Mouse (Mus musculus) right cerebral cortex, postnatal 36 days (tissue): Measurements from ENCODE around the gene Gfy.
A peak's percentile ranks its signal among the peaks of the same experiment; 100 is the strongest.

Experiments
- DNase-seq, 2 experiments: peaks; one replicate each; pipeline ENCODE4 v3.0.0; 2022; ENCODE audit warnings: low spot score in 2 of 2, mixed read lengths in 1 of 2

The Gfy gene

DNA sequence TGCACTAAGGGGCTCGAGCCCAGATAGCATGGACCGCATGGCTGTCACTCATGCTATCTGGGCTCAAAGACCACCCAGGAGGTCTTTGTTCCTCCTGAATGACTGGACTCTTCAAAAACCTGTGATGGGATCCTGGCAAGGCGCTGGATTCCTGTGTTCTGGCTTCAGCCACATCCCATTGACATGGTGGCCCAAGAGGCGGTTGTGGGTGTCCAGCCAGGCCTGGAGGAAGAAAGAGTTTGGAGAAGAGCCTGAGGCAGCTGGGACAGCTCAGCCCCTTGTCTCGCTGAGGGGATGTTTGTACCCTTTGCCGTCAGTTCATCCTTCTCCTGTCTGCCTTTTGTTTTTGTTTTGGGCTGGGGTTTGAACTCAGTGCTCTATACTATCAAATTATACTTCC lies 29.8 kb downstream of the Gfy start:
- DNase-seq, result no peak

GRCm38 (mm10) chr7:45148534-45149098 lies 30.8 kb downstream of the Gfy start:
- no peak for DNase-seq

DNA sequence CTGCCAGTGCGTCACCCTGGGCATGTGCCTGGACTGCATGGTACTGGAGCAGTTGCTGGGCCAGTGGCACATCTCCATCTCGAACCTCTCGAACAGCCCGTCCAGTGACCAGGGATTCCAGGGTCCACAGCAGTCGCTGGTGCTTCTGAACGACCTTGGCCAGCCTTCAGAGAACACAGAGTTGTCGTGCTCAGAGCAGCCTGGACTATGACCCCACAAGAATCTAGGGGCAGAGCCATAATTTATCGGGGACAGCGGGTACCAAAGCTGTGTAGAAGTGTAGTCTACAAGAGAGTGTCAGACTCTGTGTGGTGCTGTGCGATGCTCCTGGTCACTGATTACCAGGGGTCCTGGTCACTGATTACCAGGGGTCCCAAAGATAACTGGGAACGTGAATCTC lies 31.5 kb downstream of the Gfy start:
- no peak for DNase-seq

GRCm38 (mm10) chr7:45147267-45147666 lies 32.1 kb downstream of the Gfy start:
- no peak for DNase-seq

GRCm38 (mm10) chr7:45145460-45145859 lies 33.9 kb downstream of the Gfy start:
- no peak for DNase-seq

- DNase-seq, result no peak
Observed at GRCm38 (mm10) chr7:45144368-45145174, 34.8 kb downstream of the Gfy start.

DNA sequence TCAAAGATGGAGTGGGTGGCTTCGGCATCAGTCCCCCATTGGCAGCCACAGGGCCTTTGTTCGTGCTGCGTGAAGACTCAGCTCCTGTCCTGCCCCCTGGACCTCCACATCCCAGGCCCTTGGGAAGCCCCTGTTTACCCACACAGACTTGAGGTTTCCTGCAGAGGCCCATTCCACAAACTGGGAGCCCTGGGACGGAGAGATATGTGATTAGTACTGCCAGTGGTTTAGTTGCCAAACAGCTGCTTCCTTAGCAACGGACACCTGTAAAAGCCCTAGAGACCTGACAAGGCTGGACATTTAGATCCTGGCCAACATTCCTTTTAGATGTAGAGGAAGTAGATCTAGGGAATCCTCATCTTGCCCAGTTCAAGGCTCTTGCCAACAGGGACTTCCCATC lies 37.5 kb downstream of the Gfy start:
- DNase-seq, result no peak

GRCm38 (mm10) chr7:45141319-45141718 lies 38.0 kb downstream of the Gfy start:
- DNase-seq, result no peak

DNA sequence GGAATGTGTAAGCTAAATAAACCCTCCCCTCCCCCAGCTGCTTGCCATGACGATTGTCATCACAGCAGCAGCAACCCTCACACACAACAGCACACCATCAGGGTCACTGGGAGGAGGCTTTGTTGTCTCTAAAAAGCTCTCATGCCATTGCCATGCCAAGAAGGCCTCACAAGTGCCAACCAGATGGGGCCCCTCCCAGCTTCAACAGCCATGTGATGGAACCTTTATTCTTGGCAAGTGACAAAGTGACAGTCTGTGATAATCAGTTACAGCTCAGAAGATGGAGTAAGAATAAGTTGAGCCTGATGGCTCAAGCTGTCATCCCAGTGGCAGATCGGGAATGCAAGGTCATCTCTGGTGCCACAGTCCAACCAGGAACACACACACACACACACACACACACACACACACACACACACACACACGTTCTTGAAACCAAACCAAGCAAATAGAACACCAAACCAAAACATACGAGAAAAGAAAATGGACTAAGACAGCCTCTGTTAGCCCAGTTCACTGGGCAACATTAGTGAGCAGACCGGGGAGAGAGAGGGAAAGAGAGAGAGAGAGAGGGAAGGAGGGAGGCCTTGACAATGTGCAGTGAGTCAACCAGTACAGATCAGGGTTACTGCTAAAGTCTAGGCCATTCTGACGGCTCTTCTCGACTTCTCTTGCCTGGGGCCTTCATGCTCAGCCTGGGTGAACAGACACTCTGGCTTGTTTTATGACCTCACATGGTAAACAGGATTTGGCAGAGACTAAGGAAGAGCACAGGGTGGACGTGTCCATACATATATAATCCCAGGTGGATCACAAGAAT lies 39.3 kb downstream of the Gfy start:
- no peak for DNase-seq

GRCm38 (mm10) chr7:45138403-45138802 lies 41.0 kb downstream of the Gfy start:
- no peak for DNase-seq

DNA sequence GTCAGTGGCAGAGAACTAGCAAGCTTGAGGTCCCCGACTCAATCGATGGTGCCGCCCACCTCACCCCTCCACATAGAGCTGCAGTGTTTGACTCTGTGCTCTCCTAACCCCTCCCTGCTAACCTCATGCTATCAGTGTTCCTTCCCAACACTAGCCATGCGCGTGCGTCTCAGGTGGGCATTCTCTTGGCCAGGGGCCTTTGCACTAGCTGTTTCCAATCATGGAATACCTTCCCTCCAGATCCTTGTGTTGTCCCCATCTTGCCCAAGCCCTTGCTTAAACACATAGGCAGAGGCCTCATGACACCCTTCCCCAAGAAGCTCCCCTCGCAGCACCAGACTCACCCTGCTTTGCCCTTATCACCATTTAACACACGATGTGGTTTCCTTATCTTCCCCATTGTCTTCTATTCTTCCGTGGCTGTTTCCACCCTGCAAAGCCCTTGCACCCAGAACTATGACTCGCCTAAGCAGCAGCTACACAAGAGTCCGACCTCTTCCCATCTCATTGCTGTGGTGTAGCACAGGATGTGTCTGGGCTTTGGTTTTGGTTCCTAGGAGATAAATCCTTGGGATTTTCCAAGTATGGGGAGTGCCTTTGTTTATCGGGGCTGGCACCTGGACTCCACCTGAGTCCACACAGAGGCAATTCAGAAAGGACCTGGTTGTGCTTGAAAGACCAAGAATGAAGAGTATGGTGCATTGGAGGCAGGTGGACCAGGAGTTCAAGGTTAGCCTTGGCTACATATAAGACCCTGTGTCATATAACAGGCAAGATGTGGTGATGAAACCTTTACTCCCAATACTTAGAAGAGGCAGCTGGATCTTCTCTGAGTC lies 42.0 kb downstream of the Gfy start:
- no peak for DNase-seq

- peak; percentile 65 to 76 for DNase-seq
Observed at GRCm38 (mm10) chr7:45135993-45136567, 43.3 kb downstream of the Gfy start, which contains the start of the genes Gm45713 and Flt3l. Gm45713 (minus strand) TSS chr7:45136231. Flt3l (minus strand) TSS chr7:45136432.

DNA sequence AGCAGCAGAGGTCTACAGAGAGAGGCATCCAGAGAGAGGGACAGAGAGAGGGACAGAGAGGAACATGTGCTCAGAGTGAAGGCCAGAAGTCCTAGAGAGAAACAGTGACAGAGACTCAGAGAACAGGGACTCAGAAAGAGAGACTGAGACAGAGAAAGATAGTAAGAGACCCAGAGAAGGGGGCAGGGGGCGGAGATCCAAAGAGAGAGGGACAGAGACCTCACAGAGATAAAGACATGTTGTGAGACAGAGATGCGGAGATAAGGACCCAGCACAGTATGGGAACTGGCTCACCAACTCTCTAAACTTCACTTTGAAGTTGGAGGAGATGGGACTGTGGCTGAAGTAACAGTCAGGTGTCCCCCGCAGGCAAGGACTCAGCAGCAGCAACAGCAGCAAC lies 44.0 kb downstream of the Gfy start:
- no peak for DNase-seq

- no peak for DNase-seq
Observed at GRCm38 (mm10) chr7:45134544-45135026, 44.8 kb downstream of the Gfy start.

DNA sequence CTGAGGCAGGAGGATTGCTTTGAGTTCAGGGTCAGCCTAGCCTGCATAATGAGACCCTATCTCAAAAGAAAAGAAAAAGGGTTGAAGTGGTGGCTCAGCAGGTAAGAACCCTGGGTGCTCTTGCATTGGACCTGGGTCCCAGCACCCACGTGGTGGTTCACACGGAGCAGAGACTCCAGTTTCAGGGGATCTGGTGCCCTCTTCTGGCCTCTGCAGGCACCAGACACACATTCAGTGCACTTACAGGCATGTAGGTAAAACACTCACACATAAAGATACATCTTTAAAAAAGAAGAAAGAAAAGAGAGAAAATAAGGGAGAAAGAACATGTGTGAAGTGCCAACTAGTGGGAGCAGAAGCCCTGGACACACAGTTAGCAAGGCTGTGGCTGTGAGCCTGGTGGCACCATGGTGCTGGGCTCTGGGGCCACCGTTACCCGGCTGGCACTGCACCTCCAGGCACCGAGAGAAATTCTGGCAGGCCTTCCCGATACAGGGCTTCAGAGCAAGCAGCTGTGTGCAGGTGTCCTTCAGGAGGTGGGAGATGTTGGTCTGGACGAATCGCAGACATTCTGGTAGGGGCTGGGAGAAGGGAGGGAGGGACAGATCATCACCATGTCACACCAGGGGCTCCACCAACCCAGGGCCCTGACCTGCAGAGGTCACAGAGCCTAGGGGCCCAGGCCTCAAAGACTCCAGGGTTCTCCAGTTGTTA lies 45.8 kb downstream of the Gfy start:
- no peak for DNase-seq

- no peak for DNase-seq
Observed at GRCm38 (mm10) chr7:45131850-45132249, 47.5 kb downstream of the Gfy start.

DNA sequence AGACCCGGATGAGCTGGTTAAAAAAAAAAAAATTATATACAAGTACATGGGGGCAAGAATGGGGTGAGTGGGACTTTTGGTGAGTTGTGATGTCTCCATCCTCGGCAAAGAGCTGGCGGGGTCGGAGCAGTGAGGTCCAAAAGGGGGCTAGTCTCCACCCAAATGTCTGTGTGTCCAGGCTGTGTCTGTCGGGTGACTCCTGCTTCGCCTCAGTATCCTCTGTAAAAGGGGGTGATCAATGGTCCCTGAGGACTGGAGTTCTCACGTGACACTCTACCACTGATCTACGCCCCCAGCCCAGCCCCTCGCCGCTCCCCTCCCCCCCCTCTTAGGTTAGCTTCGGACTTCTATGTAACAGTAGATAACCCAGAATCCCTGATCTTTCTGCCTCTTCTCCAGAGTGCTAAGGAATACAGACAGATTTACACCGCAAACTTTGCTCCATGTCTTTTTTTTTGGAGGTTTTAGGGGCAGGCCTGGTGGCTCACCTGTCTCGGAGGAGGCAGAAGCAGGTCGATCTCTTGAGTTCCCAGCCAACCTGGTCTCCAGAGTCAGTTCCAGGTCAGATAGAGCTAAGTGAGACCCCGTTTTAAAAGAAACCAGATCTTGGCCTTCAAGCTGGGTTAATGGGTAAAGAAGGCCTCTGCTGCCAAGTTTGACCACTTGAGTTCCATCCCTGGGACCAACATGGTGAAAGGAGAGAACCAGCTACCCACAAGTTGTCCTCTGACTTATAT lies 49.4 kb downstream of the Gfy start:
- DNase-seq, result no peak

DNA sequence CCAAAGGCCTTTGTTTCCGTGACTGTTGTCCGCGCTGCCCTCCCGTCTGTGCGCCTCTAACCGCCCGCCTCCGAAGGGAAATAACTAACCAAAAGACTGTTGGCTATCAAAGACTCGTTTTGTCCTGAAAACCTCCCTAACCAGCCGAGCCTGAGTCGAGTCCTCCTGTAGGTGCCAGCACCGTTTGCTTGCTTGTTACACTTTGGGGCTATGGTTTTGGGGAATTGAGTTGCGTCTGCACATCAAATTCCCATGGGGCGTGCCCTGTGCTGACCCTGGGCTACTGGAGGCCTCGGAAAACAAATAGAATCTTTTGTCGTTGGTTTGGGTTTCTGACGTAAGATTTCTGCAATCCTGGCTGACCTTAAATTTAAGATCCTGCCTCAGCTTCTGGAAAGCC lies 50.1 kb downstream of the Gfy start:
- DNase-seq, result peak in 1 of 2 experiments; percentile 34

GRCm38 (mm10) chr7:45128624-45129246 lies 50.6 kb downstream of the Gfy start, which contains the start of gene Rpl13a:
Rpl13a (minus strand) TSS chr7:45128761.
- peak; percentile 99 for DNase-seq
